Mouse (Mus musculus) C2C12 (cell line): ENCODE results near the gene Afap1. TPM values are rescaled to one million over a fixed set of nuclear protein-coding genes. Genes with fewer than 3 reads are reported as not detected.

Experiments
- H3K27me3 ChIP-seq: one replicate; pipeline ENCODE4 v1.6.1; 2011; ENCODE audit not compliant: control insufficient read depth, insufficient read depth, insufficient read length
- H3K36me3 ChIP-seq: one replicate; pipeline ENCODE4 v1.6.1; 2011; ENCODE audit not compliant: control insufficient read depth, insufficient read depth
- H3K4me3 ChIP-seq: one replicate; pipeline ENCODE4 v1.5.1; 2011; ENCODE audit warnings: mild to moderate bottlenecking, control low read depth; ENCODE audit not compliant: poor library complexity, insufficient read depth, severe bottlenecking
- H3K79me2 ChIP-seq: one replicate; pipeline ENCODE4 v1.6.1; 2011; ENCODE audit not compliant: control insufficient read depth, insufficient read depth
- H3K79me3 ChIP-seq: one replicate; pipeline ENCODE4 v1.6.1; 2011; ENCODE audit warnings: low read depth, control low read depth
- H3ac ChIP-seq: one replicate; pipeline ENCODE3; 2011; ENCODE audit warnings: low read depth; ENCODE audit not compliant: control insufficient read depth, insufficient read length
- CEBPB ChIP-seq: IDR thresholded peaks from one replicate; pipeline ENCODE4 v1.6.1; 2011; ENCODE audit warnings: low read depth, mild to moderate bottlenecking, control low read depth, moderate library complexity
- CTCF ChIP-seq: IDR thresholded peaks from one replicate; pipeline ENCODE4 v1.5.1; 2011; ENCODE audit not compliant: control insufficient read depth, insufficient read depth, insufficient read length
- FOSL1 ChIP-seq: IDR thresholded peaks from one replicate; pipeline ENCODE4 v1.8.0; 2011; ENCODE audit warnings: mild to moderate bottlenecking, low read length; ENCODE audit not compliant: poor library complexity, insufficient read depth, severe bottlenecking
- MAX ChIP-seq: IDR thresholded peaks from one replicate; pipeline ENCODE4 v1.6.1; 2011; ENCODE audit warnings: mild to moderate bottlenecking, control low read depth
- MYOD1 ChIP-seq: IDR thresholded peaks from one replicate; pipeline ENCODE4 v1.6.1; 2011; ENCODE audit warnings: low read depth; ENCODE audit not compliant: control insufficient read depth, insufficient read length
- MYOG ChIP-seq: IDR thresholded peaks from one replicate; pipeline ENCODE4 v1.6.1; 2011; ENCODE audit not compliant: control insufficient read depth, insufficient read length; ENCODE audit errors: extremely low read depth
- USF1 ChIP-seq: IDR thresholded peaks from one replicate; pipeline ENCODE4 v1.6.1; 2011; ENCODE audit warnings: low read depth, mild to moderate bottlenecking, control low read depth, moderate library complexity
- polyA plus RNA-seq: library from polyadenylated mRNA; unstranded; fragments of >200 nt; fragmentation: generic; extraction: Trizol; gene quantifications from one replicate; pipeline ENCODE4 v1.2.1, GENCODE M21; 2012; ENCODE audit warnings: missing spikeins

Gene Afap1
- polyA plus RNA-seq, 1 experiment = 9.5 TPM

DNA sequence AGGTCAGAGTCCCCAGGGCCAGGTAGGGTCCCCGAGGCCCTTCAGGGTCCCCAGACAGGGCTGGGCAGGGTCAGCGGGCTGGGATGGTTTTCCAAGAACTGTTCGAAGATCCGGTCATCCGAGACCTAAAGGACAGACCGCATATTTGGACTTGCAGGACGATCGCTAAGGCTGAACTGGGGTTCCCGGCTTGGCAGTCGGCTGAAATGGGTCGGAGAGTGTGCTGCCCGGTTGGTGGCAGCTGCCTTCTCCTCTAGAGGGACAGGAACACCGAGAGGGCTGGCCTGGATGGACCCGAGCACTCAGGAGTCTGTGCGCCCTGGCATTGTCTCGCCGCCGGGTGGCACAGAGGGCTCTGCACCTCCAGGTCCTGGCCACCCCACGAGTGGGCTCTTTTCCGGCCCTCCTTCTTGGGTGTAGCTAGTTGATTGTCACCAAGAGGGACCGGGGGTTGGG lies 714 bp downstream of the Afap1 start:
- peak overlapping the region; percentile 82 for H3K4me3 ChIP-seq
- H3K79me3 ChIP-seq = peaks cover 54% of the 10 kb centered on the region
- peak overlapping the region; percentile 91 for H3ac ChIP-seq
- TF ChIP-seq CTCF (peak; percentile 27), MYOD1 (no peak)
- H3K27me3 ChIP-seq = no peaks in the 10 kb centered on the region
- peaks cover 56% of the 10 kb centered on the region for H3K79me2 ChIP-seq
- peaks cover 6% of the 10 kb centered on the region for H3K36me3 ChIP-seq

DNA sequence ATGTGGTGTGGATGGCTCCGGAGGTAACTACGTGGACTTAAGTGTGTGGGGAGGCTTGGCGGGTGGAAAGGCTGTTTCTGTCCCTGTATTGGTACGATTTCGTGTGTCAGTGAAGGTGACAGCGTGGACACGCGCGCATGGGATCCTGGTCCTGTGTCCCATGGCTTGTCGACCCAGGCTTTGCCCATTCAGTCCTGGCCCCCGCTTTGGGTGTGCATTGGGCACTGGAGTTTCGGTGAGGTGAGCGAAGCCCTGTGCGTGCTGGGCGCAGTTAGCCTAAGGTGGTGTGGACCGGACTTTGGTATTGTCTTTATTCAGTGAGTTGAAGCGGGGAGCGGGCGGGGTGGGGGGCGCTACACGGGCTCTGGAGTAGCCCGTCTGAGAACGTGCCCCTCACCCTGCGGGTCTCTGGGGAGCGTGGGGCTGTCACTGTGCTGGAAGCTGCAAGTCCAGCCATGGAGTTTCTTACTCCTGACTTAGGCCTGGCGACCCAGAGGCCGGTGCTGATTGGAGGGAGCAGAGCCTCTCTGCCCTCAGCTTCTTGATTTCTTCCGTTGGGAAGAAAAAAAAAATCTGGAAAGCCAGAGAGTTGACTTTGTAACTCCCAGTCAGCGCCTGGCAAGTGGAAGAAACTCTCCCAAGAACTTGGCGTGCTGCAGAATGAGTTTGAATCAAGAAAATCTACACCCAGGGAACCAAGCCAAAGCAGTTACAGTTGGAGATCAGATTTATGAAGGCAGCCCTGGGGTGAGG lies 1.4 kb downstream of the Afap1 start:
- no peak for TF ChIP-seq USF1
- no peak for TF ChIP-seq MYOG
- no peak for TF ChIP-seq MAX
- TF ChIP-seq CEBPB = no peak
- TF ChIP-seq CTCF = no peak
- no peak for TF ChIP-seq MYOD1
- TF ChIP-seq FOSL1 = no peak
- peaks cover 58% of the 10 kb centered on the region for H3K79me3 ChIP-seq
- peak overlapping the region; percentile 91 for H3ac ChIP-seq
- peak overlapping the region; percentile 82 for H3K4me3 ChIP-seq
- H3K79me2 ChIP-seq = peaks cover 62% of the 10 kb centered on the region
- no peaks in the 10 kb centered on the region for H3K27me3 ChIP-seq
- peaks cover 6% of the 10 kb centered on the region for H3K36me3 ChIP-seq

- no peak overlapping the region for H3K4me3 ChIP-seq
- peaks cover 69% of the 10 kb centered on the region for H3K79me3 ChIP-seq
- H3K27me3 ChIP-seq = no peaks in the 10 kb centered on the region
- TF ChIP-seq FOSL1 = no peak
- no peak for TF ChIP-seq MYOG
- no peak for TF ChIP-seq CEBPB
- TF ChIP-seq USF1 = no peak
- no peak for TF ChIP-seq MAX
- TF ChIP-seq MYOD1 = no peak
- no peak for TF ChIP-seq CTCF
- peaks cover 77% of the 10 kb centered on the region for H3K79me2 ChIP-seq
- H3K36me3 ChIP-seq = peaks cover 6% of the 10 kb centered on the region
- no peak overlapping the region for H3ac ChIP-seq
Observed at GRCm38 (mm10) chr5:35895926-35896325, 2.8 kb downstream of the Afap1 start.

DNA sequence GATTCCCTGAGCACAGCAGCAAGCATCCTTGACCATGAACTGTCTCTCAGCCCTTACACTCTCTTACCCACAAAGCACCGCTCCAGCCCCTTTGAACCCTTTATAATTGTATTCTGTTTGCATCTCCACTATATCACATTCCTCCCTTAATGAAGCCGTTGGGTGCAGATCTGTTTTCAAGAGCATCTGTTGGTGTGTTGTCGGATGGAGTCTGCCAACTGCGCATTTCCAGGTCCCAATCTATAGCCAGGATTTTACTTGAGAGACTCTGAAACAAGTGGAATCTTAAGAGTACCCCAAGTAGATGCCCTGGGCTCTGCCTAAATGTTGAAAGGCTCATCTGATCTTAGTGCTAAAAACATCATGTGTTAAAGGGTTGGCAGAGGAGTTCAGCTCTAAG lies 3.4 kb downstream of the Afap1 start:
- Histone ChIP-seq H3K79me2 (peaks cover 83% of the 10 kb centered on the region), H3K4me3 (no peak overlapping the region), H3K79me3 (peaks cover 71% of the 10 kb centered on the region), H3K36me3 (peaks cover 6% of the 10 kb centered on the region), H3K27me3 (no peaks in the 10 kb centered on the region), H3ac (no peak overlapping the region)
- TF ChIP-seq MYOG = no peak

- H3K27me3 ChIP-seq = no peaks in the 10 kb centered on the region
- H3K36me3 ChIP-seq = peaks cover 6% of the 10 kb centered on the region
- H3K79me3 ChIP-seq = peaks cover 71% of the 10 kb centered on the region
- H3K4me3 ChIP-seq = no peak overlapping the region
- peaks cover 84% of the 10 kb centered on the region for H3K79me2 ChIP-seq
- no peak overlapping the region for H3ac ChIP-seq
- TF ChIP-seq MAX (no peak), USF1 (no peak), FOSL1 (no peak), MYOD1 (no peak), CTCF (no peak), MYOG (no peak), CEBPB (no peak)
Observed at GRCm38 (mm10) chr5:35897147-35897546, 4.0 kb downstream of the Afap1 start.

GRCm38 (mm10) chr5:35898114-35898513 lies 5.0 kb downstream of the Afap1 start:
- no peak overlapping the region for H3ac ChIP-seq
- H3K27me3 ChIP-seq = no peaks in the 10 kb centered on the region
- TF ChIP-seq FOSL1 (no peak), CEBPB (no peak), USF1 (no peak), MAX (no peak), CTCF (no peak), MYOD1 (no peak), MYOG (no peak)
- peaks cover 75% of the 10 kb centered on the region for H3K79me3 ChIP-seq
- H3K4me3 ChIP-seq = no peak overlapping the region
- peaks cover 6% of the 10 kb centered on the region for H3K36me3 ChIP-seq
- peaks cover 90% of the 10 kb centered on the region for H3K79me2 ChIP-seq

- Histone ChIP-seq H3K4me3 (no peak overlapping the region), H3K79me2 (peaks cover 91% of the 10 kb centered on the region), H3K36me3 (peaks cover 6% of the 10 kb centered on the region), H3K79me3 (peaks cover 72% of the 10 kb centered on the region), H3K27me3 (no peaks in the 10 kb centered on the region), H3ac (no peak overlapping the region)
- TF ChIP-seq USF1 (no peak), CEBPB (no peak), MAX (no peak), CTCF (no peak), FOSL1 (no peak), MYOD1 (no peak), MYOG (no peak)
Observed at GRCm38 (mm10) chr5:35898994-35899393, 5.9 kb downstream of the Afap1 start.
